22 mouse cellular contexts compared by ENCODE assay signal in the genomic region with DNA sequence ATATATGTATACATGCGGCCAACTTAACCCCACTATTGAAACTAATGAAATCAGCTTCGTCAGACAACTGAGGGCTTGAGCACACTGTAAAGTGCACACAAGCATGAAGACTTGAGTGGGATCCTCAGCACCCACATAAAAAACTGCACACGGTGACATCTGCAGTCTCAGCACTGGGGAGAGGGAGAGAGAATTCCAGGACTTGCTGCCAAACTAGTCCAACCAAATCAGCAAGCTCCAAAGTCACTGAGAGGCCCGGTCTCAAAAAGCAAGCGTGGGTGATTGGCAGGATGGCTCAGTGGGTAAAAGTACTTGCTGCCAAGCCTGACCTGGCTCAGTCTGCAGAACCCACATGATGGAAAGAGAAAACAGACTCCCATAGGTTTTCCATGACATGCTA. TPM values are rescaled to one million over a fixed set of nuclear protein-coding genes. Genes with fewer than 3 reads are reported as not detected.
DNase-seq lines count a peak whose midpoint lies in the region; ATAC-seq lines count a peak whose summit lies in the region.
"Had no signal": no experiment of that assay in that cellular context is flagged by ENCODE, and none has a peak within 500 bp of the region (broad histone marks: within the 10 kb centered on the region; RNA-seq: fewer than 3 reads in every experiment).

No protein-coding gene starts in this region.

- H3K4me3 ChIP-seq in midbrain, embryonic 15.5 days: no peak overlapping the region
- H3K4me3 ChIP-seq: erythroblast, embryonic 14.5 days; heart, adult 2 months; heart, embryonic 12.5 days; hindbrain, embryonic 13.5 days; liver, embryonic 15.5 days; midbrain, embryonic 10.5 days; myocyte; neural tube, embryonic 12.5 days; stomach, embryonic 15.5 days had no signal

- H3K9me3 ChIP-seq in midbrain, embryonic 15.5 days: no peaks in the 10 kb centered on the region
- H3K9me3 ChIP-seq: heart, embryonic 12.5 days; hindbrain, embryonic 13.5 days; liver, embryonic 15.5 days; midbrain, embryonic 10.5 days; neural tube, embryonic 12.5 days; stomach, embryonic 15.5 days had no signal

- ATAC-seq in frontal cortex, adult (ENCODE audit: low TSS enrichment): peak; percentile 94
- no peak for ATAC-seq in midbrain, embryonic 15.5 days (replicated peaks)
- ATAC-seq: forebrain, embryonic 16.5 days; midbrain, embryonic 16.5 days had no signal

- H3K4me2 ChIP-seq in midbrain, embryonic 15.5 days: no peak overlapping the region
- H3K4me2 ChIP-seq: heart, embryonic 12.5 days; hindbrain, embryonic 13.5 days; liver, embryonic 15.5 days; lung, embryonic 14.5 days; neural tube, embryonic 12.5 days; stomach, embryonic 15.5 days had no signal

- H3K9ac ChIP-seq in midbrain, embryonic 15.5 days: no peak overlapping the region
- H3K9ac ChIP-seq: heart, embryonic 12.5 days; hindbrain, embryonic 13.5 days; liver, embryonic 15.5 days; lung, embryonic 14.5 days; neural tube, embryonic 12.5 days; stomach, embryonic 15.5 days had no signal

- H3K27ac ChIP-seq in midbrain, embryonic 15.5 days: no peak overlapping the region
- H3K27ac ChIP-seq: heart, adult 2 months; hindbrain, embryonic 13.5 days; liver, embryonic 15.5 days; midbrain, embryonic 10.5 days; neural tube, embryonic 12.5 days; stomach, embryonic 15.5 days had no signal

- H3K4me1 ChIP-seq in midbrain, embryonic 15.5 days: no peaks in the 10 kb centered on the region
- H3K4me1 ChIP-seq: heart, embryonic 12.5 days; midbrain, embryonic 10.5 days; neural tube, embryonic 12.5 days had no signal

- no peak for DNase-seq in frontal cortex, postnatal 10 days (ENCODE audit: low spot score in 2 of 2)
- DNase-seq in layer of hippocampus, adult 8-10 months (ENCODE audit: low spot score in 2 of 2): peak; percentile 38 to 40
- no peak for DNase-seq in layer of hippocampus, postnatal 25 days (ENCODE audit: extremely low spot score in 1 of 2, low spot score in 1 of 2)
- DNase-seq in right cerebral cortex, adult 2 months (ENCODE audit: low spot score in 2 of 2): peak; percentile 16 to 27
- DNase-seq in right cerebral cortex, postnatal 10 days (ENCODE audit: low spot score in 2 of 2): no peak
- DNase-seq in thymus, postnatal 25 days: no peak

- 88% methylated on average over 5 of the region's 5 CpGs for WGBS in midbrain, embryonic 15.5 days

- H3K36me3 ChIP-seq in midbrain, embryonic 15.5 days (replicated peaks): no peaks in the 10 kb centered on the region

- no peaks in the 10 kb centered on the region for H3K27me3 ChIP-seq in midbrain, embryonic 15.5 days (replicated peaks)
- H3K27me3 ChIP-seq: CH12.LX; heart, embryonic 12.5 days; hindbrain, embryonic 13.5 days; liver, embryonic 15.5 days; neural tube, embryonic 12.5 days; Patski; stomach, embryonic 15.5 days had no signal

RNA-seq across cellular contexts. Expression of a gene that starts 9.7 kb away (rescaled TPM):
- total RNA-seq in layer of hippocampus, adult 8-10 months (2022): 10 to 100 TPM; 17.9 to 23.4 (median 20.4) TPM
- 10 to 100 TPM; 16.4 to 17.6 TPM for total RNA-seq in layer of hippocampus, postnatal 25 days (2021)
- 9.5 and 10.8 TPM in 2 replicates for polyA plus RNA-seq in midbrain, embryonic 15.5 days (2015; fragmentation: Nextera tagmentation; extraction: Ambion mirVana)

RNA-seq across cellular contexts. Expression of a gene that starts 39.2 kb away (rescaled TPM):
- total RNA-seq in layer of hippocampus, adult 8-10 months (2022): 10 to 100 TPM in 3 of 4 experiments, 1 to 10 TPM in 1; 9.8 to 19.8 (median 15.6) TPM
- 1 to 10 TPM; 8.6 to 9.3 TPM for total RNA-seq in layer of hippocampus, postnatal 25 days (2021)
- 3.9 and 4.6 TPM in 2 replicates for polyA plus RNA-seq in midbrain, embryonic 15.5 days (2015; fragmentation: Nextera tagmentation; extraction: Ambion mirVana)

Comparison
In these comparisons a context has a peak if more than half of its experiments do, and no peak if none do; other contexts are left out.
1. DNase-seq: peak in layer of hippocampus, adult 8-10 months (2 of 2) and right cerebral cortex, adult 2 months (2 of 2); none in frontal cortex, postnatal 10 days (0 of 2), layer of hippocampus, postnatal 25 days (0 of 2), right cerebral cortex, postnatal 10 days (0 of 2) and thymus, postnatal 25 days (single experiment).